Mouse (Mus musculus) T-cell, adult 2 months (primary cell): ENCODE measurements around the gene Rnf144b.

Experiments
- DNase-seq: peaks from one replicate; pipeline ENCODE4 v3.0.0; 2022; ENCODE audit warnings: low spot score

Rnf144b gene

GRCm38 (mm10) chr13:47122537-47123430 is at the start of gene Rnf144b:
TSS of gene Rnf144b (plus strand) at chr13:47122656.
- DNase-seq: peak; percentile 56

- no peak for DNase-seq
Measured at GRCm38 (mm10) chr13:47076156-47076555, 46.3 kb upstream of the Rnf144b start.

GRCm38 (mm10) chr13:47077367-47077766 is 45.1 kb upstream of the Rnf144b start:
- DNase-seq: no peak

- no peak for DNase-seq
Measured at GRCm38 (mm10) chr13:47078799-47079198, 43.7 kb upstream of the Rnf144b start.

- peak; percentile 12 for DNase-seq
Measured at GRCm38 (mm10) chr13:47080905-47081505, 41.5 kb upstream of the Rnf144b start.

GRCm38 (mm10) chr13:47088433-47088832 is 34.0 kb upstream of the Rnf144b start:
- no peak for DNase-seq

- no peak for DNase-seq
Measured at GRCm38 (mm10) chr13:47089271-47089670, 33.2 kb upstream of the Rnf144b start.

GRCm38 (mm10) chr13:47093791-47094190 is 28.7 kb upstream of the Rnf144b start:
- no peak for DNase-seq

- DNase-seq: no peak
Measured at GRCm38 (mm10) chr13:47096591-47096990, 25.9 kb upstream of the Rnf144b start.

- DNase-seq: no peak
Measured at GRCm38 (mm10) chr13:47099265-47099664, 23.2 kb upstream of the Rnf144b start.

- DNase-seq: no peak
Measured at GRCm38 (mm10) chr13:47100587-47100986, 21.9 kb upstream of the Rnf144b start.

GRCm38 (mm10) chr13:47104146-47104545 is 18.3 kb upstream of the Rnf144b start:
- no peak for DNase-seq

- DNase-seq: no peak
Measured at GRCm38 (mm10) chr13:47104856-47105541, 17.5 kb upstream of the Rnf144b start.

- DNase-seq: peak; percentile 77
Measured at GRCm38 (mm10) chr13:47105711-47106579, 16.5 kb upstream of the Rnf144b start, which contains the start of gene Dek. TSS of gene Dek (minus strand) at chr13:47106201.

GRCm38 (mm10) chr13:47106580-47106888 is 15.9 kb upstream of the Rnf144b start:
- DNase-seq: no peak

- no peak for DNase-seq
Measured at GRCm38 (mm10) chr13:47109239-47109638, 13.2 kb upstream of the Rnf144b start.

- no peak for DNase-seq
Measured at GRCm38 (mm10) chr13:47111185-47111584, 11.3 kb upstream of the Rnf144b start.

GRCm38 (mm10) chr13:47112056-47112455 is 10.4 kb upstream of the Rnf144b start:
- DNase-seq: no peak

GRCm38 (mm10) chr13:47112924-47113323 is 9.5 kb upstream of the Rnf144b start:
- no peak for DNase-seq

- DNase-seq: no peak
Measured at GRCm38 (mm10) chr13:47116000-47116399, 6.5 kb upstream of the Rnf144b start.

GRCm38 (mm10) chr13:47121333-47121889 is 1.0 kb upstream of the Rnf144b start:
- DNase-seq: no peak

- no peak for DNase-seq
Measured at GRCm38 (mm10) chr13:47124449-47124848, 2.0 kb downstream of the Rnf144b start.
